Mouse (Mus musculus) heart, embryonic 16.5 days (tissue): ENCODE results near the gene Barhl1. TPM values are rescaled to one million over a fixed set of nuclear protein-coding genes. Genes with fewer than 3 reads are reported as not detected.

Experiments
- ATAC-seq: fragments of 200-750 bp; cut with Nextera tagmentation; replicated peaks from 2 replicates; pipeline ENCODE4 v1.8.0; 2017; ENCODE audit warnings: moderate number of reproducible peaks; ENCODE audit not compliant: insufficient read depth, low FRiP score; ENCODE audit errors: extremely low read depth
- H3K27ac ChIP-seq: fragments of 300-500 bp; sonication (generic); 2 replicates; pipeline ENCODE4 v1.5.1; 2014; ENCODE audit warnings: mild to moderate bottlenecking, low read length, control low read depth, moderate library complexity
- H3K27me3 ChIP-seq: fragments of 300-500 bp; sonication (generic); 2 replicates; pipeline ENCODE4 v1.6.1; 2014; ENCODE audit warnings: low read length, mixed read lengths; ENCODE audit not compliant: control insufficient read depth, insufficient read depth
- H3K36me3 ChIP-seq: fragments of 300-500 bp; sonication (generic); 2 replicates; pipeline ENCODE4 v1.6.1; 2014; ENCODE audit not compliant: control insufficient read depth, insufficient read depth
- H3K4me1 ChIP-seq: fragments of 300-500 bp; sonication (generic); 2 replicates; pipeline ENCODE4 v1.6.1; 2014; ENCODE audit warnings: low read length, mixed read lengths; ENCODE audit not compliant: control insufficient read depth, insufficient read depth
- H3K4me2 ChIP-seq: fragments of 300-500 bp; sonication (generic); 2 replicates; pipeline ENCODE4 v1.6.1; 2014; ENCODE audit warnings: low read depth, mild to moderate bottlenecking, control low read depth, low read length
- H3K4me3 ChIP-seq: fragments of 300-500 bp; sonication (generic); 2 replicates; pipeline ENCODE4 v1.5.1; 2014; ENCODE audit warnings: mild to moderate bottlenecking, control low read depth, low read length
- H3K9ac ChIP-seq: fragments of 300-500 bp; sonication (generic); 2 replicates; pipeline ENCODE4 v1.6.1; 2014; ENCODE audit warnings: low read length, control low read depth
- H3K9me3 ChIP-seq: fragments of 300-500 bp; sonication (generic); replicated peaks from 2 replicates; pipeline ENCODE4 v1.6.1; 2016; ENCODE audit warnings: low read length; ENCODE audit not compliant: control insufficient read depth
- WGBS: fragments of 180-500 bp; shearing (Covaris S2); extraction: QIAGEN DNeasy Blood & Tissue Kit; methylation state at CpG from one replicate; pipeline ENCODE4 v1.1.7; 2014; 5-methylcytosine and 5-hydroxymethylcytosine counted together
- polyA plus RNA-seq: library from polyadenylated mRNA; unstranded; fragments of >200 nt; fragmentation: Nextera tagmentation; extraction: Ambion mirVana; gene quantifications from 2 replicates; pipeline ENCODE4 v1.2.1, GENCODE M21; 2015

Gene Barhl1
- polyA plus RNA-seq, 1 experiment from 2014 or later, result not detected

- no peak; the same call in 1 of the 2 replicates for ATAC-seq
- H3K9ac ChIP-seq, result 0 out of 2 replicates have a peak overlapping the region, but pooled peaks have one; percentile 33
- 2% methylated on average over 39 of the region's 39 CpGs for WGBS
Observed at GRCm38 (mm10) chr2:28908389-28909153, 7.9 kb downstream of the Barhl1 start.

GRCm38 (mm10) chr2:28907691-28908388 is 8.6 kb downstream of the Barhl1 start:
- 15% methylated on average over 10 of the region's 10 CpGs for WGBS
- ATAC-seq, result no peak
- Histone ChIP-seq H3K27me3 (peaks cover 63% of the 10 kb centered on the region), H3K9me3 (no peaks in the 10 kb centered on the region), H3K9ac (0 out of 2 replicates have a peak overlapping the region, but pooled peaks have one; percentile 33), H3K36me3 (no peaks in the 10 kb centered on the region; the same call in none of the 2 replicates), H3K4me3 (peak overlapping the region; percentile 43), H3K27ac (no peak overlapping the region), H3K4me2 (peak overlapping the region; percentile 70), H3K4me1 (peaks cover 12% of the 10 kb centered on the region)

More at GRCm38 (mm10) chr2:28908389-28909153, 7.9 kb downstream of the Barhl1 start:
- Histone ChIP-seq H3K27me3 (peaks cover 70% of the 10 kb centered on the region), H3K4me3 (peak overlapping the region; percentile 43), H3K27ac (no peak overlapping the region), H3K36me3 (no peaks in the 10 kb centered on the region; the same call in none of the 2 replicates), H3K4me2 (peak overlapping the region; percentile 70), H3K4me1 (peaks cover 12% of the 10 kb centered on the region), H3K9me3 (no peaks in the 10 kb centered on the region)

GRCm38 (mm10) chr2:28905561-28905960 is 10.9 kb downstream of the Barhl1 start:
- Histone ChIP-seq H3K27me3 (peaks cover 42% of the 10 kb centered on the region), H3K4me3 (no peak overlapping the region), H3K36me3 (no peaks in the 10 kb centered on the region; the same call in none of the 2 replicates), H3K9me3 (no peaks in the 10 kb centered on the region), H3K4me2 (no peak overlapping the region), H3K4me1 (peaks cover 12% of the 10 kb centered on the region), H3K27ac (no peak overlapping the region), H3K9ac (no peak overlapping the region)
- WGBS, result 77% methylated on average over 4 of the region's 4 CpGs
- no peak for ATAC-seq

GRCm38 (mm10) chr2:28904786-28905185 is 11.7 kb downstream of the Barhl1 start:
- Histone ChIP-seq H3K27me3 (peaks cover 34% of the 10 kb centered on the region), H3K9me3 (no peaks in the 10 kb centered on the region), H3K4me2 (no peak overlapping the region), H3K9ac (no peak overlapping the region), H3K4me3 (no peak overlapping the region), H3K27ac (no peak overlapping the region), H3K36me3 (no peaks in the 10 kb centered on the region; the same call in none of the 2 replicates), H3K4me1 (peaks cover 12% of the 10 kb centered on the region)
- no peak for ATAC-seq
- 79% methylated on average over 9 of the region's 9 CpGs for WGBS

- Histone ChIP-seq H3K4me1 (peaks cover 8% of the 10 kb centered on the region), H3K9ac (no peak overlapping the region), H3K27ac (no peak overlapping the region), H3K9me3 (no peaks in the 10 kb centered on the region), H3K27me3 (peaks cover 26% of the 10 kb centered on the region), H3K36me3 (no peaks in the 10 kb centered on the region; the same call in none of the 2 replicates), H3K4me3 (no peak overlapping the region), H3K4me2 (no peak overlapping the region)
- ATAC-seq, result no peak
- WGBS, result 82% methylated on average over 5 of the region's 5 CpGs
Observed at GRCm38 (mm10) chr2:28903871-28904270, 12.6 kb downstream of the Barhl1 start.

- Histone ChIP-seq H3K9ac (no peak overlapping the region), H3K4me1 (no peaks in the 10 kb centered on the region), H3K4me3 (no peak overlapping the region), H3K9me3 (no peaks in the 10 kb centered on the region), H3K36me3 (peaks cover 5% of the 10 kb centered on the region), H3K27ac (no peak overlapping the region), H3K27me3 (peaks cover 10% of the 10 kb centered on the region), H3K4me2 (no peak overlapping the region)
- ATAC-seq, result no peak
- 88% methylated on average over 8 of the region's 8 CpGs for WGBS
Observed at GRCm38 (mm10) chr2:28902291-28902690, 14.2 kb downstream of the Barhl1 start.

GRCm38 (mm10) chr2:28897340-28897899 is 19.0 kb downstream of the Barhl1 start:
- H3K4me1 ChIP-seq, result no peaks in the 10 kb centered on the region
- no peak overlapping the region for H3K4me2 ChIP-seq
- no peak overlapping the region for H3K4me3 ChIP-seq
- WGBS, result 90% methylated on average over 4 of the region's 4 CpGs
- H3K9ac ChIP-seq, result no peak overlapping the region
- H3K36me3 ChIP-seq, result peaks cover 8% of the 10 kb centered on the region
- H3K27ac ChIP-seq, result no peak overlapping the region
- no peak for ATAC-seq
- H3K27me3 ChIP-seq, result no peaks in the 10 kb centered on the region
- no peaks in the 10 kb centered on the region for H3K9me3 ChIP-seq

- Histone ChIP-seq H3K36me3 (peaks cover 8% of the 10 kb centered on the region), H3K4me1 (no peaks in the 10 kb centered on the region), H3K27ac (no peak overlapping the region), H3K27me3 (no peaks in the 10 kb centered on the region), H3K4me3 (no peak overlapping the region), H3K4me2 (no peak overlapping the region), H3K9ac (no peak overlapping the region), H3K9me3 (no peaks in the 10 kb centered on the region)
- no peak for ATAC-seq
- WGBS, result 80% methylated on average over 7 of the region's 7 CpGs
Observed at GRCm38 (mm10) chr2:28895876-28896275, 20.6 kb downstream of the Barhl1 start.
